30 mouse cellular contexts compared by ENCODE assay signal in the genomic region with DNA sequence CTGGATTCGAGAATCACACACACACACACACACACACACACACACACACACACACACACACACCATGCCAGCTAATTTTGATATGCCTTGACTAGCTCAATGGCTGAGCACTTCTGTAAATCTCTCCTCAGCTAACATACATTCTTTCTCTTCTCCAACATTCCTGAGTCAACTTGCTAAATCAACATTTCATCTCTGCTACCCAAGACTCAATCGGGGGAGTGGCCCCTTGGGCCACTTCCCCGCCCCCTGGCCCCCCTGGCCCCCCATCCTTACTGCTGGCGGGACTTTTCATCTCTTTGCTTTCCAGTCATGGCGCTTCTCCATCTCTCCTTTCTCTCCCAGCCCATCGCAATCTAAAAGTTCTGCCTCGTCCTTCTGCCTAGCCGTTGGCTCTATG. TPM values are rescaled to one million over a fixed set of nuclear protein-coding genes. Genes with fewer than 3 reads are reported as not detected.
"Had no signal": no experiment of that assay in that cellular context is flagged by ENCODE, and none has a peak within 500 bp of the region (broad histone marks: within the 10 kb centered on the region; RNA-seq: fewer than 3 reads in every experiment).

No protein-coding gene starts in this region.

- ATAC-seq: forebrain, embryonic 16.5 days; hindbrain, embryonic 16.5 days; inflammation-experienced regulatory T-cells, adult 6 months; intestine, postnatal 0 days had no signal

- H3K9me3 ChIP-seq: heart, embryonic 10.5 days; heart, embryonic 12.5 days; hindbrain, embryonic 10.5 days; hindbrain, embryonic 12.5 days; limb, embryonic 10.5 days; limb, embryonic 12.5 days had no signal

- H3K4me3 ChIP-seq: gastrocnemius, adult 2 months; heart, embryonic 10.5 days; heart, embryonic 12.5 days; hindbrain, embryonic 10.5 days; hindbrain, embryonic 12.5 days; layer of hippocampus, adult 2 months; left cerebral cortex, adult 2 months; limb, embryonic 10.5 days; limb, embryonic 12.5 days had no signal

- H3K27ac ChIP-seq: gastrocnemius, adult 2 months; heart, embryonic 10.5 days; hindbrain, embryonic 10.5 days; hindbrain, embryonic 12.5 days; hindbrain, embryonic 14.5 days; layer of hippocampus, adult 2 months; left cerebral cortex, adult 2 months; limb, embryonic 10.5 days; limb, embryonic 12.5 days had no signal

- H3K36me3 ChIP-seq: heart, embryonic 10.5 days; heart, embryonic 12.5 days; hindbrain, embryonic 10.5 days; hindbrain, embryonic 12.5 days; limb, embryonic 10.5 days; limb, embryonic 12.5 days had no signal

- H3K4me1 ChIP-seq: heart, embryonic 10.5 days; heart, embryonic 12.5 days; limb, embryonic 10.5 days; limb, embryonic 12.5 days had no signal

- H3K4me2 ChIP-seq: heart, embryonic 12.5 days; hindbrain, embryonic 12.5 days; hindbrain, embryonic 14.5 days; limb, embryonic 12.5 days had no signal

- DNase-seq: gastrocnemius, adult 2 months; gastrocnemius, postnatal 10 days; gastrocnemius, postnatal 25 days; heart, adult 18-20 months; heart, postnatal 10 days; heart, postnatal 4 days; kidney, adult 18-20 months; kidney, adult 8-10 months; kidney, postnatal 10 days; kidney, postnatal 25 days; kidney, postnatal 4 days had no signal

- H3K9ac ChIP-seq: heart, embryonic 12.5 days; hindbrain, embryonic 12.5 days; hindbrain, embryonic 14.5 days; limb, embryonic 12.5 days had no signal

- H3K27me3 ChIP-seq: heart, embryonic 12.5 days; hindbrain, embryonic 12.5 days; limb, embryonic 12.5 days had no signal

RNA-seq across cellular contexts. Expression of a gene that starts 13.2 kb away (rescaled TPM):
- polyA plus RNA-seq: forebrain, embryonic 16.5 days; frontal cortex, adult 2 months; heart, embryonic 10.5 days; heart, embryonic 12.5 days; heart, embryonic 14.5 days; heart, embryonic 16.5 days; hindbrain, embryonic 10.5 days; hindbrain, embryonic 12.5 days; hindbrain, embryonic 14.5 days; hindbrain, embryonic 16.5 days; inflammation-experienced regulatory T-cells, adult 6 months; intestine, postnatal 0 days; kidney, embryonic 14.5 days; kidney, embryonic 16.5 days; limb, embryonic 10.5 days; limb, embryonic 12.5 days; limb, embryonic 14.5 days had no signal

RNA-seq across cellular contexts. Expression of a gene that starts 19.0 kb away (rescaled TPM):
- polyA plus RNA-seq: forebrain, embryonic 16.5 days; frontal cortex, adult 2 months; heart, embryonic 10.5 days; heart, embryonic 12.5 days; heart, embryonic 14.5 days; heart, embryonic 16.5 days; hindbrain, embryonic 10.5 days; hindbrain, embryonic 12.5 days; hindbrain, embryonic 14.5 days; hindbrain, embryonic 16.5 days; inflammation-experienced regulatory T-cells, adult 6 months; intestine, postnatal 0 days; kidney, embryonic 14.5 days; kidney, embryonic 16.5 days; limb, embryonic 10.5 days; limb, embryonic 12.5 days; limb, embryonic 14.5 days had no signal
